Mouse (Mus musculus): Measurements from ENCODE around the gene Setd6. TPM values are rescaled to one million over a fixed set of nuclear protein-coding genes. Genes with fewer than 3 reads are reported as not detected.

Setd6 gene
- polyA plus RNA-seq (2016; fragmentation: Nextera tagmentation; extraction: Ambion mirVana) = 16.6 and 23.0 TPM in 2 replicates

DNA sequence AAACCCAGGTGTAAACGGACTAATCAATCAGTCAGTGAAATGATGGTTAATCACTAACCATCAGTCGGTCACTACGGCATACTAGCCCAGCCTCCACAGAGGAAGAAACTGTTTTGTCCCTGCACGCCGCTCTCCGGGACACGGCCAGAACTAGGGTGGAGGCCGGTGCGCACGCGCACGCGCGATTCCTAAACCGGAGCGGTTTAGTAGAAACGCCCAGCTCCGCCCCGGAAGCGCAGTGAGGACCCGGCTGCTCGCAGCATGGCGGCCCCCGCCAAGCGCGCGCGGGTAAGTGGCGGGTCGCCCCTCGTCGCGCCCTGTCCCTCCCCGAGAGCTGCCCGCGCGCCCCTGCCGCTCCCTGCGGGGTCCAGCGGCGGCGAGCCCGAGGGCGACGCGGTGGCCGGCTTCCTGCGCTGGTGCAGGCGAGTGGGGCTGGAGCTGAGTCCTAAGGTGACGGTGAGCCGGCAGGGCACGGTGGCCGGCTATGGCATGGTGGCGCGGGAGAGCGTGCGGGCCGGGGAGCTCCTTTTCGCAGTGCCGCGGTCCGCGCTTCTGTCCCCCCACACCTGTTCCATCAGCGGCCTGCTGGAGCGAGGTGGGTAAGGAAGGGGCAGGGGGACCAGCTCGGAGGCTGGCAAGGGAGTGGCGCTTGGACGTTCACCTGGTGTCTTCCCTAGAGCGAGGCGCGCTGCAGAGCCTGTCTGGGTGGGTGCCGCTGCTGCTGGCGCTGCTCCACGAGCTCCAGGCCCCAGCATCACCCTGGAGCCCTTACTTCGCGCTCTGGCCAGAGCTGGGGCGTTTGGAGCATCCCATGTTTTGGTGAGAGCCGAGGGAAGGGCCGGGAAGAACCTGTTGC lies at the start of gene Setd6:
Gene Setd6, plus strand, starts transcription at position 206 of the 856 bp plus-strand sequence.
- H3K4me1 ChIP-seq = peaks cover 18% of the 10 kb centered on the region
- WGBS = under 1% methylated on average over 79 of the region's 79 CpGs
- H3K27ac ChIP-seq = 0 out of 2 replicates have a peak within 1 kb of the TSS, but pooled peaks have one; percentile 27
- peak within 1 kb of the TSS; percentile 82 for H3K9ac ChIP-seq
- ATAC-seq (ENCODE audit: low FRiP score, low read depth) = peak; percentile 86
- no peaks in the 10 kb centered on the region for H3K9me3 ChIP-seq
- H3K27me3 ChIP-seq (replicated peaks) = no peaks in the 10 kb centered on the region
- H3K4me3 ChIP-seq = peak within 1 kb of the TSS; percentile 85
- H3K4me2 ChIP-seq (replicated peaks) = peak within 1 kb of the TSS; percentile 97
- H3K36me3 ChIP-seq = peaks cover 52% of the 10 kb centered on the region

DNA sequence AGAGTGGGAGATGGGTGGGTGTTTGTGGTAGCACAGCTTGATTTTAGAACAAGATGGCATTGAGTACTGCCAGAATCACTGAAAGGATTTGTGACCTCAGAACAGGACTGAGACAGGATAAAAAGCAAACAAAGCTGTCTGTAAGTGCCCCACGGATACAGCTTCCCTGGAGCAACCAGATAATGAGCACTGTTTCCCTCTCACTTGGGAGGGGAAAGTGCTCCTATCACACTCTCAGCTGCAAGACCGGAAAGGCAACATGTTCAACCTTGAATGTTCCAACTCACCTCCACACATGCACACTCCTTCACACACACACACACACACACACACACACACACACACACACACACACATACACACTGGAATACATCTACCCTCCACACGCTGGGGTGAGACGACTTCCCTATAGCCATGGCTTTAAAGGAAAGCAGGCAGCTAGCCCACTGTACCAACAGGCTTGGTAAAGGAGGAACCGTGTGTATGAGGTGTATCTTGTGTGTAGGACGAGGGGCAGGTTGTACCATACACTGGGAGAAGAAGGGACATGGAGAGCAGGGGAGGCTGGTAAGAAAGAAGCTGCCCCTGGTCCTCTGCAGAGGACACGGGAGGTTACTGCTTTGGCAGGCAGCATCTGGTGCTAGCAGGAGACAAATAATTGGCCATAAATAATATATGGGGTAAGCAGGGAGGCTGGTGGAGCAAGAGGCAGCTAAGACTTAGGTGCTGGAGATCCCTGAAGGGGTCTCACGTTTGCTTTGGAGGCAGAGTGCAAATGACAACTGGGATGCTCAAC lies 47.3 kb upstream of the Setd6 start:
- 63% methylated on average over 8 of the region's 8 CpGs for WGBS
- Histone ChIP-seq H3K27ac (no peak overlapping the region), H3K4me2 (replicated peaks) (no peak overlapping the region)

DNA sequence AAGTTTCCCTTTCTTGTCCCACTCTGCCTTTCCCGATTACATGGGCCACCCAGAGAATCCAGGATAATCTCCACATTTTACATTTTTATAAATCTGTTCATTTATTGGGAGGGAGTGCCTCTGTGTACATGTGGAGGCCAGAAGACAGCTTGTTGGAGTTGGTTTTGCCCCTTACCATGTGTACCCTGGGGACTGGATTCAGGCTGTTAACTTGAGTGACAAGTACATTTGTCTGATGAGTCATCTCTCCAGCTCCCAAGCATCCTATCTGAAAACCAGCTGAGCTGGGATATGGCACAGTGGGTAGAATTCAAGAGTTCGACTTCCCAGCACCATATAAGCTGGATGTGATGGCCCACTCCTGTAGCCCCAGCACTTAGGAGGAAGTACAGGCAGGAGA lies 45.7 kb upstream of the Setd6 start:
- Histone ChIP-seq H3K27me3 (replicated peaks) (no peaks in the 10 kb centered on the region; the same call in 1 of the 2 replicates), H3K4me2 (replicated peaks) (no peak overlapping the region), H3K27ac (no peak overlapping the region), H3K4me3 (no peak overlapping the region), H3K9ac (no peak overlapping the region), H3K4me1 (peaks cover 4% of the 10 kb centered on the region), H3K36me3 (no peaks in the 10 kb centered on the region), H3K9me3 (no peaks in the 10 kb centered on the region)
- 76% methylated on average over 2 of the region's 2 CpGs for WGBS
- ATAC-seq (ENCODE audit: low FRiP score, low read depth) = no peak

More for the DNA sequence above, 47.3 kb upstream of the Setd6 start:
- Histone ChIP-seq H3K27me3 (replicated peaks) (no peaks in the 10 kb centered on the region; the same call in 1 of the 2 replicates), H3K36me3 (no peaks in the 10 kb centered on the region), H3K9me3 (no peaks in the 10 kb centered on the region), H3K4me1 (no peaks in the 10 kb centered on the region), H3K4me3 (no peak overlapping the region), H3K9ac (no peak overlapping the region)
- ATAC-seq (ENCODE audit: low FRiP score, low read depth) = peak; percentile 50; the same call in 1 of the 2 replicates

DNA sequence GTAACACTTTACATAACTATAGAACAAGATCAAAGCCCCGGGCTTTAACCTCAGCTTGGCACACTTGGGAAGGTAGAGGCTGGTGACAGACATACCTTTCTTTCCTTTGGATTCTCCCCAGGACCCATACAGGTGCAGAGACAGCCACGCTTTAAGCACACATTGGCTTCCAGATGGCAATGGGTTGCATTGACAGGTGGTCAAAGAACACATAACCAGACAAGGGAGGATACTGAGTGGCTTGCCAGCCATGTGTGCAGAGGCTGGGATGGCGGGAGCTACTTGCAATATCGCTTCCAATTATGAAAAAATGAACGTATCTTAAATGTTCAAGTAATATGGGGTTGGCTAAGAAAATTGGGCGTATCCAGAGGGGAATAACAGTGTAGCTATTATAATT lies 43.8 kb upstream of the Setd6 start:
- Histone ChIP-seq H3K36me3 (no peaks in the 10 kb centered on the region), H3K4me2 (replicated peaks) (no peak overlapping the region), H3K27ac (no peak overlapping the region), H3K27me3 (replicated peaks) (peaks cover 14% of the 10 kb centered on the region), H3K9ac (no peak overlapping the region), H3K4me1 (peaks cover 4% of the 10 kb centered on the region), H3K4me3 (no peak overlapping the region), H3K9me3 (no peaks in the 10 kb centered on the region)
- 84% methylated on average over 6 of the region's 6 CpGs for whole genome bisulfite sequencing
- ATAC-seq (ENCODE audit: low FRiP score, low read depth) = no peak

DNA sequence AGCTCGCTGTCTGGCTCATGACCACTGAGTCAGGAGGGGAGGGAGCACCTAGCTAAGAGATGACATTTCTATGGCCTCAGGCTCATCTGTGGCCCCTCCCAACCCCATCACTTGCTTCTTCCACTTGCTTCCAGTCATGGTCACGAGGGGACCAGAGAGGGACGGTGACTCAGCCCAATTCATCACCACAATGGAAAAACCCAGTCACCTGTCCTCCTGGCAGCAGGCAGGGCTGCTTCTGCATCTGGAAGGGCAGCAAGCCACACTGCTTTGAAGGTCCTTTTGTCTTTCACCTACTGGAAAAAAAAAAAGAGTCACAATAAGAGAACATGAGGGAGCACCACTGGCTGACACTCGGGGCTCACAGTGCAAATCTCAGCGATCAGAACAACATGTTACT lies 42.9 kb upstream of the Setd6 start:
- H3K27ac ChIP-seq = no peak overlapping the region
- H3K9me3 ChIP-seq = no peaks in the 10 kb centered on the region
- no peaks in the 10 kb centered on the region for H3K36me3 ChIP-seq
- peaks cover 11% of the 10 kb centered on the region for H3K4me1 ChIP-seq
- H3K27me3 ChIP-seq (replicated peaks) = peaks cover 24% of the 10 kb centered on the region
- 78% methylated on average over 5 of the region's 5 CpGs for WGBS
- no peak overlapping the region for H3K9ac ChIP-seq
- H3K4me2 ChIP-seq (replicated peaks) = no peak overlapping the region
- H3K4me3 ChIP-seq = no peak overlapping the region
- no peak for ATAC-seq (ENCODE audit: low FRiP score, low read depth)

DNA sequence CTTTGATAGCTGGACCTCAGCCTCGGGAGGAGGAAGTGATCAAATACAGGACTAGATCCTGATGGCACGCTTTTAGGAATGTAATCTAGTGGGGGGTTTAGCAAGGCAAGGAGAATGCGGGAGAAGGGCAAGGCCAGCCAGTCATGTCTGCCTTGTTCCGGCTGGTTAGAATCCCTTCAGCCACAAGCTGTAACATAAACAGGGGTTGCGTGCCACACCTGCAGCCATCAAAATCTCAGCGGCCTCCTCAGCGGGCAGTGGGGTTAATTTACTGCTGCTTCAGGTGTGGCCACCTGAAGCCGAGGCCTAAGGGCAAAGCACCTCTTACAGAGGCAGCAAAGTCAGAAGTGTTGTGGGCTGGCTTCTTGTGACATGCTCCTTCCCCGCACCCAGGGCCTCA lies 39.0 kb upstream of the Setd6 start, which contains the start of gene Ndrg4:
Gene Ndrg4, plus strand, starts transcription at position 350 of the 400 bp plus-strand sequence.
- H3K4me1 ChIP-seq = peaks cover 19% of the 10 kb centered on the region
- H3K4me3 ChIP-seq = peak within 1 kb of the TSS; percentile 61
- H3K4me2 ChIP-seq (replicated peaks) = peak within 1 kb of the TSS; percentile 96
- 53% methylated on average over 9 of the region's 9 CpGs for WGBS
- H3K36me3 ChIP-seq = no peaks in the 10 kb centered on the region
- no peak within 1 kb of the TSS for H3K27ac ChIP-seq
- peak within 1 kb of the TSS; percentile 67 for H3K9ac ChIP-seq
- peaks cover 54% of the 10 kb centered on the region for H3K27me3 ChIP-seq (replicated peaks)
- ATAC-seq (ENCODE audit: low FRiP score, low read depth) = no peak
- H3K9me3 ChIP-seq = no peaks in the 10 kb centered on the region

DNA sequence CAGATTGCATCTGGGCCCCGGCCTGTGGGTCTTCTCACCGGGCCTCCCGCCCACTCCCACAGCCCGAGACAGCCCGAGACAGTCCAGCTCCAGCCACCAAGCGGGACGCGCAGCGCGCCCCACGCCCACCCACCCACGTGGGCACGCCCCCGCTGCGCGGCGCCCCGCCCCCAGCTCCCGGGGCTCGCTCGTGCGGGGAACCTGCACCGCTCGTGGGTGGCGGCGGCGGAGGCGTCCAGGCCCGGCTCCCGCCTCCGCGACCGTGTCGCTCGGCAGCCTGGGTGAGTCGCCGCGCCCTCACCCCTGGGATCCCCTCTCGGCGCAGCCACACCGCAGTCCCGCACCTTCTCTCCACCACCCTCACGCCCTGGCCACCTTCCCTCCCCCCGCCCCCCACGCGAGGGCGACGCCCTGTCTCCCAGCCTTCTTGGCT lies 38.1 kb upstream of the Setd6 start:
- WGBS = under 1% methylated on average over 31 of the region's 48 CpGs
- Histone ChIP-seq H3K9ac (peak overlapping the region; percentile 67), H3K36me3 (no peaks in the 10 kb centered on the region), H3K27ac (no peak overlapping the region), H3K9me3 (no peaks in the 10 kb centered on the region), H3K4me3 (peak overlapping the region; percentile 61), H3K27me3 (replicated peaks) (peaks cover 54% of the 10 kb centered on the region), H3K4me2 (replicated peaks) (peak overlapping the region; percentile 96), H3K4me1 (peaks cover 19% of the 10 kb centered on the region)
- peak; percentile 34 for ATAC-seq (ENCODE audit: low FRiP score, low read depth)

DNA sequence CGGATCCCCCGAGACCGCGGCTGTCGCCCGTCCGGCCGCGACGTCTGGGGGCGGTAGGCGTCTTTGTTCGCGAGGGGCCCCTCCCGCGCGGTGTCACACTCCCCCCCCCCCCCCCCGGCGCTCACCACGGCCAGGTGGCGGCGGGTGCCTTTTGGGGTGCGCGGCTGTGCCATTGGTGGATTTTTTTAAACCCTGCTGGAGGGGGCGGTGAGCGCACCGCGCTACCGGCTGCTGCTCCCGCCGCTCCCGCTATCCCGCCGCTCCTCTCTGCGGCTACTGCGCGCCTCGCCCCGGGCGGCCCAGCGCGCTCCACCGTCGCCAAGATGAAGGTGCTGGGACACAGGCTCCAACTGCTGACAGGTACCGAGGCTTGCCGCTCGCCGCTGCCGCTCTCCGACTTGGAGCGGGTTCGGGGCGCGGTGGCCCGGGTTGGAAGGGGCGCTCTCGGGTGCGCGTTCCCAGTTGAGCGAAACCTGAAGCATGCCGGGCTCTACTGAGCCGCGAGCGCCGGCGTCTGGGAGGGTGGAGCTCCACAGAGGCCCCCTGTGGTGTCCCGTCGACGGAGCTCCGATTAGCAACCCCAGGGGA lies 37.6 kb upstream of the Setd6 start:
- H3K4me1 ChIP-seq = peaks cover 19% of the 10 kb centered on the region
- ATAC-seq (ENCODE audit: low FRiP score, low read depth) = peak; percentile 48
- H3K4me2 ChIP-seq (replicated peaks) = peak overlapping the region; percentile 96
- no peak overlapping the region for H3K27ac ChIP-seq
- no peaks in the 10 kb centered on the region for H3K9me3 ChIP-seq
- H3K9ac ChIP-seq = peak overlapping the region; percentile 67
- 1% methylated on average over 56 of the region's 70 CpGs for WGBS
- peak overlapping the region; percentile 61 for H3K4me3 ChIP-seq
- H3K27me3 ChIP-seq (replicated peaks) = peaks cover 54% of the 10 kb centered on the region
- no peaks in the 10 kb centered on the region for H3K36me3 ChIP-seq

DNA sequence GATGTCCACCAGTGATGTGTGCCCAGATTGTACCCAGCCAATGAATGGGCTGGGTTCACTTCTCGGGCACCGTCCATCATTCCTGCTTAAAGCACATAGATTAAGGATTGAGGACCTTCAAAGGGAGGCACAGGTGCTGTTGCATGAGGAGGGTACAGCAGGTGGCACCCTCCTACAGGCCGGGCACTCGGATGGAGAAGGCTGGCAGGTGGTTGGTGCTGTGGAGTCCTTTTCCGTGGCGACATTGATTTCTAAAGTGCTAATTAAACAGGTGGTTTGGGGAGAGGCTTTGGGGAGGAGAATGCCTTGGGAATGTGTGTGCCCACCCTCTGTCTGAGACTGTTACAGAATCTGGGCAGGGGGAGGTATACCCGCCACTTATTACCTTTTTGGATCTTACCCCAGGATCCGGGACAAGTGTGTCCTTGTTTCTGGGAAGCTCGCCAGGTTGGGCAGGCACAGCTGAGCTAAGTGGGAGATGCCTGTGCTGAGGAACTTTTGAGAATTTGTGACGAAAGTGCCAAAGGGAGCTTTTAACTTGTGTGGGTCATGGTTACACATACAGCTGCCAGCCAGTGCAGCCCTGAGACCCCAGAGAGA lies 27.5 kb upstream of the Setd6 start:
- no peak overlapping the region for H3K4me3 ChIP-seq
- H3K4me1 ChIP-seq = no peaks in the 10 kb centered on the region
- 82% methylated on average over 10 of the region's 10 CpGs for WGBS
- H3K27ac ChIP-seq = no peak overlapping the region
- H3K27me3 ChIP-seq (replicated peaks) = no peaks in the 10 kb centered on the region
- no peaks in the 10 kb centered on the region for H3K36me3 ChIP-seq
- no peak overlapping the region for H3K4me2 ChIP-seq (replicated peaks)
- ATAC-seq (ENCODE audit: low FRiP score, low read depth) = no peak
- no peak overlapping the region for H3K9ac ChIP-seq
- no peaks in the 10 kb centered on the region for H3K9me3 ChIP-seq

DNA sequence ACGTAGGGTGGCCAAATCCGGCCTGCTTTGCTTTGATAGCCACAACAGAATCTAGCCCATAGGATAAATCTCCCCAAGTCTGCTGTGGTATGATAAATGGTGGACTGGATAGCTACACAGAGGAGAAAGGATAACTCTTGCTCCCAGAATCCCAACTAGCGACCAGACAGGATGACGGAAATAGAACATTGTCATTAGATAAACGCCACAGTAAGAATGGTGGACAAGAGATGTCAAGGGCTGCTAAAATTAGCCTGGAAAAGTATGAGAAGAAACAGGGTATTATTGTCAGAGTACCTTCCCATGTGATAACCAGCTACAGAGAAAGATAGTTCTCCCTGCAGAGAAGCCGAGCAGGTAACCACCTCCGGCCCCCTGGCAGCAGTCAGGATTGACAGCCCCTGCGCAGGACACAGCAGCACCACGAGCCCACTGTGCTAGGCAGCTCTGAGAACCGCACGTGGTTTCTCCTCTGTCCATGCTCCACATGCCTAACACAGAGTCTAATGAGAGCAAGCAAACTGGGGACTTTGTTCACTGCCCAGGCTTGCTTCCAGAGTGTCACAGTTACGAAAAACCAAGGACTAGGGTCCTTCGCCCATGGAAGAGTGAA lies 24.6 kb upstream of the Setd6 start:
- Histone ChIP-seq H3K4me3 (no peak overlapping the region), H3K27me3 (replicated peaks) (0 out of 2 replicates have a peak, but pooled peaks cover 6% of the 10 kb centered on the region), H3K27ac (no peak overlapping the region), H3K9ac (no peak overlapping the region), H3K9me3 (no peaks in the 10 kb centered on the region), H3K36me3 (no peaks in the 10 kb centered on the region), H3K4me1 (peaks cover 14% of the 10 kb centered on the region), H3K4me2 (replicated peaks) (no peak overlapping the region)
- no peak for ATAC-seq (ENCODE audit: low FRiP score, low read depth)
- WGBS = 86% methylated on average over 13 of the region's 13 CpGs

DNA sequence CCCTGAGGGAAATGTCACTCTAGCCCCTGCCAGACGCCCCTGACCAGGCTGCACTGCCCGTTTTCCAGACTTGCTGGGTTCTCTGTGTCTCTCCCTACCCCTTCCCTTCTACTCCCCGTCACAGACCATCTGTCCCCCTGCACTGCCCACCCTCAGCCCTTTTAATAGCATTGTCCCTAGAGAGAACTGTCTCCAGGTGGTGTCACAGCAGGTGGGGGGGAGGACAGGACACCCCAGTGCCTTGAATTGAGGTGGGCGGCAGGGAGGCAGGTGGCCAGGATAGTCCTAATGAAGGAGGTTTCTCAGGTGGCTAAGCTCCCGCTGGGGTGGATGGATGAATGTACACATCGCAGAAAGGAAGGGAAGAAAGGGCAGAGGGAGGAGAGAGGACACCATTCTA lies 21.1 kb upstream of the Setd6 start:
- H3K4me2 ChIP-seq (replicated peaks) = no peak overlapping the region; the same call in none of the 2 replicates
- H3K27ac ChIP-seq = no peak overlapping the region
- 10% methylated on average over 6 of the region's 6 CpGs for WGBS
- no peaks in the 10 kb centered on the region for H3K9me3 ChIP-seq
- peaks cover 6% of the 10 kb centered on the region; the same call in 1 of the 2 replicates for H3K27me3 ChIP-seq (replicated peaks)
- no peaks in the 10 kb centered on the region for H3K36me3 ChIP-seq
- H3K4me3 ChIP-seq = no peak overlapping the region
- peak; percentile 34 for ATAC-seq (ENCODE audit: low FRiP score, low read depth)
- 0 out of 2 replicates have a peak overlapping the region, but pooled peaks have one; percentile 1 for H3K9ac ChIP-seq
- H3K4me1 ChIP-seq = peaks cover 17% of the 10 kb centered on the region
